Mouse (Mus musculus) heart, adult 11 months (tissue): Measurements from ENCODE around the gene Gna13.

Experiments used
- DNase-seq: peaks from one replicate; pipeline ENCODE4 v3.0.0; 2022

Gna13 gene

DNA sequence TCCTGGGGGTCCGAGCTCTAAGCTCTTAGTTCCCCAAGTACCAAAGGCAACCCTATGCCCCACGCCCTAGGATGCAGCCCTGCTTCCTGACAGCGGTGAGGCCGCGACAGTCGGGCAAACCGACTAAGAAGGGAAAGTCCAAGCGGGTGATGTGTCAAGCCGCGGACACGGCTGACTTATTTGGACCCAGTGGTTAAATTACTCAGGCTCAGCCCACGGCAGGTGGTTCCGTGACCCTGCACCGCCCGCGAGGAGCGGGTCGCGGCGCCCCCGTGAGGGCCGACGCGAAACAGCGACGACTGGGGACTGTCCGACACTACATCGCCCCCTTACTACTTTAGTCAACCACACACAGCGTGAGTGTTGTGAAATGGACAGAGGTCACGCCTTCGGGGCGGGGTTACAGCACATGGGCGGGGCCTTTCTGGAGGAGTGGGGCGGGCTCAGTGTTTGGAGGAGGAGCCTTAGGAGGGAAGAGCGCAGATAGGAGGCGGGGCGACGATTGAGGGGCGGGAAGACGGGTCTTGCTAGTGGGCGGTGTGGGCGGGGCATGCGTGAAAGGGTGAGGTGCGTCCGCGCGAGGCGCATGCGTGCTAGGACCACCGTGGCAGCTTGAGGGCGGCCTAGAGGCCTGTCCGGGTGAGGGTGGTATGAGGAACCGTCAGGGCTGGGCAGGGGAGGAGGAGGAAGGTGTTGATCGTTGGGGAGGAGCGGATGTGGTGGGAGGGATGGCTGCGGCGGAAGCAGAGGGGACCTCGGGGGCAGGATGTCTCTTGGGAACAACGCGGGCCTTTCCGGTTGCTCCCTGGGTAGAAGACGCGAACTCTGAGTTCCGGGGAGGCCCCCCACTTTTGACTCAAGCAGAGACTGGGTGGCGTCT is 63.0 kb downstream of the Gna13 start, which contains the start of gene Amz2:
Amz2 (plus strand) TSS at position 555 of the 880 bp plus-strand sequence.
- peak; percentile 100 for DNase-seq

- DNase-seq = no peak
Measured at GRCm38 (mm10) chr11:109426272-109426586, 63.6 kb downstream of the Gna13 start.

DNA sequence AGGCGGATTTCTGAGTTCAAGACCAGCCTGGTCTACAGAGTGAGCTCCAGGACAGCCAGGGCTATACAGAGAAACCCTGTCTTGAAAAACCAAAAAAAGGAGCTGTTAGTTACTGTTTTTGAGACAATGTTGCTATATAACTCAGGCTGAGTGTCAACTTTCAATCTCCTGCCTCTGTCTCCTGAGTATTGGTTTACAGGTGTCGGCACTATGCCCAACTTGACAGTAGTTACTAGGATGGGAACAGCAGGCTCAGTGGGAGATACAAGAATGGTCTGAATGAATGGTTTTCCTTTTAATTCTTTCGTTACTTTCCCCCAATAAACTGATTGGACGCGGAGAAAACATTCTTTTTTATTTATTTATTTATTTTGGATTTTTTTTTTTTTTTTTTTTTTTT is 64.7 kb downstream of the Gna13 start:
- DNase-seq = no peak

DNA sequence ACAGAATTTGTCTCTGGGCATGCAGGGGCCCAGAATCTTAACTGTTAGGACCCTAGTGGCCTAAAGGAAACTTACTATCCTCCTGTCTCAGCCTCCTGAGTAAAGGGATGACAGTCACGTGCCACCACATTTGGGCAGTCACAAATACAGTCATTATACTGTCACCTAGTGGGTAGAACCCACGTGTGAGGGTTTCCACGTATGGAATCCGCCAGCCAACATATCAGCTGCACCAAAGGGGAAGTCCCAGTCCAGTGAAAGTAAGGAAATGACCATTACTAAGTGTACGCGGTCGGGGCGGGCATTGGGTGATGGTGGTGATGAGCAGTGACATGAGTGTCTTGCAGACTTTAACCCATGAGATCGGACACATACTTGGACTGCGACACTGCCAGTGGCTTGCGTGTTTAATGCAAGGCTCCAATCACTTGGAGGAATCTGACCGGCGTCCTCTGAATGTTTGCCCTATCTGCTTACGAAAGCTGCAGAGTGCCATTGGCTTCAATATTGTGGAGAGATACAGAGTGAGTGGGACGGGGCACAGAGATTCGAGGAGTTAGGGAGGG is 71.7 kb downstream of the Gna13 start:
- peak; percentile 79 for DNase-seq

DNA sequence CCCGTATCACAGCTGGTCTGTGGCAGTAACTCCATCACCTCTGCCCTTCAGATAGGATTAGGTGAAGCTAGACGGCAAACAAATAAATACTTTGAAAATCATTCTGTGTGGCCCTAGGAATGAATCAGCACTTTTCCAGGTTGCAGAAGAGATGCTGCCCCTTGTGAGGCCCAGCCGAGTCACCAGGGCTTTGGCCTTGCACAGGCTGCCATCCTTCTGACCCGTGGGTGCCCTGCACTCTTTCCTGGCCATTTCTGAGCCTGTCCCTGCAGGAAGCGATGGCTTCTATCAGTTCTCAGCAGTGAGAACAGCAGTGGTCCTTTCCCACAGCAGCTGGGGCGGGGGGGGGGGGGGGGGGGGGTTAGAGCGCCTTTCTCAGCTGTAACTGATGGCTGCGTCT is 74.3 kb downstream of the Gna13 start:
- peak; percentile 84 for DNase-seq

DNA sequence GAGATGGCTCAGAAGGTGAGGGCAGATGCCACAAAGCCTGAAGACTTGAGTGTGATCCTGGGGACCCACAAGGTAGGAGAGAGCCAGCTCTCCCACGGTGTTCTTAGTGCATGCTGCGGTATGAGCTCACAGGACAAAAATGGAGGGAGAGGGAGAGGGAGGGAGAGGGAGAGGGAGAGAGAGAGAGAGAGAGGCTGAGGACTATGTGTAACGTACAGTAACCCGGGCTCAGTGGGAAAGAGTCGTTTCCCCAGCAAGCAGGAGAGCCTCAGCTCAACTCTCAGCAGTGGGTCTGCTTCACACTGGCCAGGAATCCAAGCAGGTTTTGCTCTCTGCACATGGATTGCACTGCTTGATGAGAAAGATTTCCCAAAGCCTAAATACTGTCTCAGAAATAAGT is 76.6 kb downstream of the Gna13 start:
- DNase-seq = no peak

GRCm38 (mm10) chr11:109439829-109440340 is 77.3 kb downstream of the Gna13 start:
- DNase-seq = peak; percentile 99

GRCm38 (mm10) chr11:109440641-109441040 is 78.0 kb downstream of the Gna13 start:
- no peak for DNase-seq

DNA sequence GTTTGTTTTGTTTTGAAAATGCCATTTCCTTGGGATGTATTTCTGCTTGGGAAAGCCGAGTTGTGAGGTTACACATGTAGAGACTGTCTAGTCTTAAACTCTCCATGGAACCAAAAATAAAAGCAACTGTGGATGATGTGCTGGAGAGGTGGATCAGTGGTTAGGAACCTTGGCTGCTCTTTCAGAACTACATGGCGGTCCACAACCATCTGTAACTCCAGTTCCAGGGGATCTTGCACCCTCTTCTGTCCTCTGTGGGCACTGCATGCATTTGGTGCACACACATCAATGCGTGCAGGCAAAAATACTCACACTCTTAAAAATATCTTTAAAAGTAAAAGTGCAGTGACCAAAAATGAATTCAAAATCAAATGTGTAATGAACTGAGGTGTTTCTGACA is 78.5 kb downstream of the Gna13 start:
- no peak for DNase-seq

DNA sequence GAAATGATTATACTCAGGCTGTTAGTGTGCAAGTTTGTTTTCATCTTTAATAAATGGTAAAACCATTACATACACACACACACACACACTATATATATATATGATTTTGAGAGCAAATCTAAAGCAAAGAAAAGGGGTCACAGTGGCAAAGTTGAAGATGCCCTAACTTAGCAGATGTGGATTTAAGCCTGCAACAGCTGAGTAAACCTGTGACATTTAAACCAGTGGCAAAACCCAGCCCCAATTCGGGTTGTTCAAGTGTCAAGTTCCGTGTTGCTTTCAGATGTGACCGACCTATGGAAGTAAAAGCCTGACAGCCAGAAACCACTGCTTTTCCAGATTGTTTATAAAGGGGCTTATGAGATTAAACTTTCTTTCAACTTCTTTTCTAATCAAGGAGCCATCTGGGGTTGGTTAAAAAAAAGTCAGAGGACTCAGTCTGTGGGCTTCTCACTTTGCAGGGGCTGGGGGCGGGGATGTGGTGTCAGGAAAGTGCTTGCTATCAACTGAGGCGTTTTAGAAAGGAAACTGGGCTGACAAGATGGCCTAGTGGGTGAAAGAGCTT is 79.6 kb downstream of the Gna13 start:
- no peak for DNase-seq

- DNase-seq = no peak
Measured at GRCm38 (mm10) chr11:109443468-109444263, 81.0 kb downstream of the Gna13 start.

- DNase-seq = no peak
Measured at GRCm38 (mm10) chr11:109444600-109444999, 82.0 kb downstream of the Gna13 start.

- no peak for DNase-seq
Measured at GRCm38 (mm10) chr11:109445438-109446035, 82.9 kb downstream of the Gna13 start.
